Mouse (Mus musculus) Patski (cell line): ENCODE measurements around the gene Ikzf2. TPM values are rescaled to one million over a fixed set of nuclear protein-coding genes. Genes with fewer than 3 reads are reported as not detected.
A peak's percentile ranks its signal among the peaks of the same experiment; 100 is the strongest.

Experiments used
- ATAC-seq: fragments of 100-300 bp; one replicate; pipeline ENCODE4 v1.8.0; 2021
- CTCF ChIA-PET: fragments of 350-600 bp; sonication (Branson Sonifier 250); formaldehyde crosslinking; loops from one replicate; lab custom pipeline; 2022; ENCODE audit warnings: inconsistent platforms; lab: Charles Lee
- POLR2A ChIA-PET: fragments of 350-600 bp; sonication (Branson Sonifier 250); formaldehyde crosslinking; loops from one replicate; lab custom pipeline; 2022; ENCODE audit warnings: antibody characterized with exemption, inconsistent platforms; lab: Charles Lee
- DNase-seq: peaks from one replicate; pipeline ENCODE4 v3.0.0-alpha.2; 2011; ENCODE audit warnings: low read depth, low spot score
- H3K27me3 ChIP-seq: fragments of 371-371 bp; one replicate; pipeline ENCODE4 v1.5.1; 2021
- CTCF ChIP-seq: fragments of 100-300 bp; IDR thresholded peaks from one replicate; pipeline ENCODE4 v1.5.1; 2021
- in situ Hi-C: fragments of 300-500 bp; cut with MboI; formaldehyde crosslinking; loops from 3 replicates; pipeline ENCODE4 v1.11.1; 2018; ENCODE audit warnings: low pct_unique_long_range_greater_than_20kb, mixed read lengths
- polyA plus RNA-seq: library from polyadenylated mRNA; unstranded; gene quantifications from one replicate; pipeline ENCODE4 v1.2.3, GENCODE M21; 2021

Ikzf2 gene
- polyA plus RNA-seq, 1 experiment from 2014 or later: 3.9 TPM

DNA sequence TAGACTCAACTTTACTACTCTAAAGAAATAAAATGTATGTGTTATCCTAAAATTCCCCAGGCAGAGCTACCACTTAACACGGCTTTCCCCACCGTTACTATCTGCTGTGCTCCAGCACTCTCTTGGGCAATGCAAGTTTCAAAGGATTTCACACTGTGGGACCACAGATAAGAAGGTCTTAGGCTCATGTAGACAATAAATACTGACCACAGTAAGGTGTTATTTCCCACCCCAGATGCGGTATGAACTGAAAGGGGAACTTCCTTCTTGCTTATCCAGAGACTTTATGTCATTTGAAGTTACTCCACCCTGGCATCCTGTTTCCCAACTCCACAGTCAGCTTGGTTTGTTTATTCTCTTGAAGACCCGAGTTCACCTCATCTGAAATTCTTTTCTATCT, 191.0 kb downstream of the Ikzf2 start:
- DNase-seq (no peak), ATAC-seq (no peak)
- TF ChIP-seq CTCF: no peak
- ChIA-PET POLR2A (no interaction called here), CTCF (interaction anchor here (0.9 to 1.5 kb wide), 2 partner anchors 9 kb away, joined by 3 to 5 read pairs; no protein-coding TSS in a partner anchor)
- no peaks in the 10 kb centered on the region for H3K27me3 ChIP-seq
- in situ Hi-C loops: no loop called here

DNA sequence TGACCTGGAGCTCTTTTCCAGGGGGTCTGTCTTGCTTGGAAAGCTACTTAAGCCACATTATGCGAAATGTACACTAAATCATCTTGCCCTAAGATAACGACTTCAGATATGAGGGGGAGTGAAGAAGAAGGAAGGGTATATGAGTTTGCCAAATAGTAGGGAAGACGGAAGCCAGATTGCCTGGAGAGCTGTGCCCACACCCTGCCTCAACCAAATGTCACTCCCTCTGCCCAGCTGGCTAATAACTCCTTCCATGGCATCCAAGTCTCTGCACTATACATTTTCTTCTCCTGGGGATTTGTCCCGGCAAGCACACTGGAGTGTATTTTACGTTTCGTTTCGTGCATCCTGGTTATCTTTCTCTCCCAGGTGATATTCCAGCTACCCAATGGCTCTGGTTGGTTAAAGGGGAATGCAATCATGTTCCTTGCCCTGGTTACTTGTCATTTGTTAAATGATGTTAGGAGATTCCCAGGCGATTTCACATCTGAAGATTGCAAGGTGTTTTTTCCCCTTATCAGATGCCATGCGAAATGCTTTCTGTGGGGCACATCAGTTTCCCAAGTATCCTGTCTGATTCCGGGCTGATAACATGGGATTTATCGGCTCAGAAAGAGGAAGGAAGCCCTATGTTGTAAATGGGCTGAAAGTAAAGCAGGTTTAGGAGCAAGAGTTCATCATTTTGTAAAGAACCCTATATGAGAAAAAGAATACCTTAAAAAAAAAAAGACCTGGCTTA, 193.6 kb downstream of the Ikzf2 start:
- TF ChIP-seq CTCF: no peak
- H3K27me3 ChIP-seq: no peaks in the 10 kb centered on the region
- ChIA-PET CTCF (no interaction called here), POLR2A (no interaction called here)
- in situ Hi-C loops: no loop called here
- ATAC-seq: no peak
- DNase-seq: no peak

DNA sequence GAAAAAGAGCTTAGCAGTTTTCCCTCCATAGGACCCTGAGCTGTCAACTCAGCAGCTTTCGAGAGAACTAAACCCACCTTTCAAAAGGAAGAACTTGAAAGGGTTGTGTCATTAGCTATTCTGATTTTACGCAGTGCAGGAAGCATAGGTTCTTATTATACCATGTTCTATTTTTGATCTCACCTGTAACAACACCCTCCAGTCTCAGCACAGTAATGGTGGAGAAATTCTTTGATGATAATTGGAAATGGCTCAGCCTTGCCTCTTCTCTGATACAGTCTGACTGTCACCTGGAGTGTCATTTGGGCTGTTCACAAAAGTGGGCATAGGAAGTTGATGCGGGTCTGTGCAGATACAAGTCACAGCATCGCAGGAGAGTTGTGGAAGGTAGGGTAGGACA, 195.0 kb downstream of the Ikzf2 start:
- ChIA-PET POLR2A (no interaction called here), CTCF (interaction anchor here (1.6 kb wide), 1 partner anchor 22 kb away, joined by 3 read pairs; no protein-coding TSS in a partner anchor)
- TF ChIP-seq CTCF: no peak
- DNase-seq (no peak), ATAC-seq (no peak)
- in situ Hi-C loops: no loop called here
- H3K27me3 ChIP-seq: no peaks in the 10 kb centered on the region

DNA sequence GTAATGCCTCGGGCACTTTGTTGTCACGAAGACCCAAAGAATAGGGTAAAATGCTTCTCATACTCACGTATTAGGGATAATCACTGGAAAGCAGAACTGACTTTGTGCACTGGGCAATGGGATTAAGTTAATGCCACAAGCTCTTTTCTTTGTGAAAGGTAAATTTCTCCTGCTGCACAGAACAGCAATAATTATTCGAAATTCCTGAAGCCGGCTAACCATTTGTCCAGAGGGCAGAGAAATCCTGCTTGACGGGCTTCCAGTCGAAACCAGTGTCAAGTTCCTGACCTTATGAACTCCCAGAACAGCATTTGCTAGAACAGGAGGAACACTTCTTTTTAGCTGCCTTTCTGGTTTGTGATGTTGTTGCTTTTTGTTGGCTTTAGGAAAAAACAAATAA, 198.0 kb downstream of the Ikzf2 start:
- H3K27me3 ChIP-seq: no peaks in the 10 kb centered on the region
- DNase-seq: no peak
- no peak for TF ChIP-seq CTCF
- in situ Hi-C loops: no loop called here
- ChIA-PET CTCF (interaction anchor here (1.4 to 1.5 kb wide), 2 partner anchors 18 to 20 kb away, joined by 3 to 4 read pairs; no protein-coding TSS in a partner anchor), POLR2A (no interaction called here)
- ATAC-seq: no peak

DNA sequence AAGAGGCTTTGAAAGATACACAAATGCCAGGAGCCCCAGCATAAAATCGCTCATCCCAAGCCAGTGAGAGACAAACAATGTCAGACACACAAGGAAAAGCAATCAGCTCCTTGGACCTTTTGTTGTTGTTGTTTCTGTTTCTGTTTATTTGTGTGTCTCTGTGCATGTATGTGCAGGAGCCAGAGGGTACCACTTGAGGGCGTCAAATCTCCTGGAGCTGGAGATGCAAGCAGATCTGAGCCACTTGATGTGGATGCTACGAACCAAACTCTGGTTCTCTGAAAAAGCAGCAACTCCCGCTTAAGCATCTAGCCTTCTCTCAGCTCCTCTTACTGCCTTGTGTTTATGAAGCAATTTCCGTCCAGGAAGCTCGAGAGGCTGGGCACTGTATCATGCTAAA, 198.4 kb downstream of the Ikzf2 start:
- POLR2A ChIA-PET: no interaction called here
- ATAC-seq: no peak
- CTCF ChIA-PET: interaction anchor here (0.9 to 1.5 kb wide), 4 partner anchors 18 to 30 kb away, joined by 3 to 4 read pairs (median 4); no protein-coding TSS in a partner anchor
- in situ Hi-C loops: no loop called here
- no peaks in the 10 kb centered on the region for H3K27me3 ChIP-seq
- DNase-seq: no peak
- peak; percentile 31 for TF ChIP-seq CTCF

Other genes with a start within 250 kb of the Ikzf2 start
- gene Spag16, start 139.7 kb upstream of the Ikzf2 start, polyA plus RNA-seq: not detected